Mouse (Mus musculus) megakaryocyte, embryonic 14.5 days (primary cell): ENCODE data around the gene Eno1. TPM values are rescaled to one million over a fixed set of nuclear protein-coding genes. Genes with fewer than 3 reads are reported as not detected.

ENCODE experiments used
- H3K27me3 ChIP-seq: replicated peaks from 2 replicates; pipeline ENCODE3; 2012; ENCODE audit warnings: inconsistent platforms
- H3K36me3 ChIP-seq: replicated peaks from 2 replicates; pipeline ENCODE3; 2012; ENCODE audit warnings: low read length, inconsistent platforms, mixed read lengths
- H3K4me1 ChIP-seq: 2 replicates; pipeline ENCODE4 v1.6.1; 2012; ENCODE audit warnings: inconsistent platforms
- H3K4me3 ChIP-seq: replicated peaks from 2 replicates; pipeline ENCODE3; 2012; ENCODE audit warnings: moderate library complexity, mild to moderate bottlenecking, inconsistent platforms
- H3K9me3 ChIP-seq: 2 replicates; pipeline ENCODE4 v1.6.1; 2012; ENCODE audit warnings: inconsistent platforms
- FLI1 ChIP-seq: IDR thresholded peaks from 2 replicates; pipeline ENCODE4 v1.6.1; 2012; ENCODE audit warnings: low read length, inconsistent platforms, mixed read lengths
- GATA1 ChIP-seq: IDR thresholded peaks from 3 replicates; pipeline ENCODE4 v1.6.1; 2012; ENCODE audit warnings: mixed read lengths, low read length, inconsistent platforms, borderline replicate concordance
- polyA plus RNA-seq: library from polyadenylated mRNA; stranded (reverse); fragments of >175 nt; gene quantifications from 2 replicates; pipeline ENCODE4 v1.2.3, GENCODE M21; 2012; ENCODE audit warnings: low replicate concordance; ENCODE audit not compliant: insufficient read depth

Eno1 gene
- polyA plus RNA-seq, 1 experiment = 2,192 TPM

- no peak overlapping the region for H3K4me3 ChIP-seq
- H3K27me3 ChIP-seq = no peaks in the 10 kb centered on the region
- no peaks in the 10 kb centered on the region for H3K9me3 ChIP-seq
- TF ChIP-seq FLI1 (no peak), GATA1 (no peak)
- peaks cover 97% of the 10 kb centered on the region for H3K36me3 ChIP-seq
- H3K4me1 ChIP-seq = peaks cover 77% of the 10 kb centered on the region
Observed at GRCm38 (mm10) chr4:150245876-150246275, 9.4 kb downstream of the Eno1 start.

- H3K36me3 ChIP-seq = peaks cover 94% of the 10 kb centered on the region
- H3K27me3 ChIP-seq = no peaks in the 10 kb centered on the region
- H3K4me1 ChIP-seq = peaks cover 56% of the 10 kb centered on the region
- no peak overlapping the region for H3K4me3 ChIP-seq
- no peaks in the 10 kb centered on the region for H3K9me3 ChIP-seq
- TF ChIP-seq GATA1 (no peak), FLI1 (no peak)
Observed at GRCm38 (mm10) chr4:150248009-150248408, 11.5 kb downstream of the Eno1 start.

DNA sequence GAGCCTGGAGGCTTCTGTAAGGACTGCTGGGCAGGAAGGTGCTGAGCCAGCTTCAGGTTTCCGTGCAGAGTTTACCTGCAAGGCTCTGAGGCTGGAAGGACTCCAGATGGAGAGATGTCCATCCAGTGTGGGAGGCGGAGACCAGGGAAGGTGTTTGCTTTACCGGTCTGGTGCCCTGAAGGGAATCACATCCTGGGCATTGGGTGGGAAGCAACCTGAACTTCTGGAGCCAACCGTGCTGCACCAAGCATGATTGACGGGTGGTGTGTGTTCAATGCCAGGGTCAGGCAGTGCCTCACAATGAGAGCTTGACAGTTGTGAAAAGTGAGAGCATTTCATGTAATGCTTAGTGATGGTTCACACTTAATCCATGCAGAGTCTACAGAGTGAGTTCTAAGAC, 12.4 kb downstream of the Eno1 start:
- peaks cover 47% of the 10 kb centered on the region for H3K4me1 ChIP-seq
- H3K27me3 ChIP-seq = no peaks in the 10 kb centered on the region
- no peak overlapping the region for H3K4me3 ChIP-seq
- H3K36me3 ChIP-seq = peaks cover 88% of the 10 kb centered on the region
- TF ChIP-seq FLI1 = no peak
- TF ChIP-seq GATA1 = no peak
- H3K9me3 ChIP-seq = no peaks in the 10 kb centered on the region

GRCm38 (mm10) chr4:150249731-150250270, 13.3 kb downstream of the Eno1 start:
- Histone ChIP-seq H3K9me3 (no peaks in the 10 kb centered on the region), H3K27me3 (no peaks in the 10 kb centered on the region), H3K4me3 (no peak overlapping the region), H3K36me3 (peaks cover 85% of the 10 kb centered on the region), H3K4me1 (peaks cover 41% of the 10 kb centered on the region)
- TF ChIP-seq GATA1 (no peak), FLI1 (no peak)

- no peak overlapping the region for H3K4me3 ChIP-seq
- H3K27me3 ChIP-seq = no peaks in the 10 kb centered on the region
- H3K4me1 ChIP-seq = peaks cover 37% of the 10 kb centered on the region
- TF ChIP-seq FLI1 (no peak), GATA1 (no peak)
- H3K9me3 ChIP-seq = no peaks in the 10 kb centered on the region; the same call in 1 of the 2 replicates
- H3K36me3 ChIP-seq = peaks cover 84% of the 10 kb centered on the region
Observed at GRCm38 (mm10) chr4:150250549-150251422, 14.3 kb downstream of the Eno1 start.

DNA sequence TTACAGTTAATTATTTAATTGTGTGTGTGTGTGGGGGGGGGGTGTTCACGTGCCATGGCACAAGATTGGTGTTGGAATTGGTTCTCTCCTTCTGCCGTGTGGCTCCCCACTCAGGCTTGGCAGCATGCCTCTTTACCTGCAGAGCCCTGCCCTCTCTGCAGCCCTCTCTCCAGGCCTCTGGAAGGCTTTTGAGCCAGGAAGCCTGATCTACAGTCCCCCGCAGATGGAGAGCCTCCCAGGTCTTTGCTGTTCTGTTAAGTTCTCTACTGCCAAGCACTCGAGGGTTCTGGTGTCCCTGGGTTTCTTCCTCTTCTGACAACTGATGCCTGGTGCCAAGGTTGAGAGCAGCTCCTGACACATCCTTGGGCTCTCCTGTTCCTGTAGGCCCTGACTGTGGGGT, 17.9 kb downstream of the Eno1 start:
- no peak overlapping the region for H3K4me3 ChIP-seq
- H3K27me3 ChIP-seq = peaks cover 3% of the 10 kb centered on the region
- peaks cover 4% of the 10 kb centered on the region; the same call in 1 of the 2 replicates for H3K9me3 ChIP-seq
- H3K36me3 ChIP-seq = peaks cover 62% of the 10 kb centered on the region
- peaks cover 41% of the 10 kb centered on the region for H3K4me1 ChIP-seq
- TF ChIP-seq GATA1 = no peak

DNA sequence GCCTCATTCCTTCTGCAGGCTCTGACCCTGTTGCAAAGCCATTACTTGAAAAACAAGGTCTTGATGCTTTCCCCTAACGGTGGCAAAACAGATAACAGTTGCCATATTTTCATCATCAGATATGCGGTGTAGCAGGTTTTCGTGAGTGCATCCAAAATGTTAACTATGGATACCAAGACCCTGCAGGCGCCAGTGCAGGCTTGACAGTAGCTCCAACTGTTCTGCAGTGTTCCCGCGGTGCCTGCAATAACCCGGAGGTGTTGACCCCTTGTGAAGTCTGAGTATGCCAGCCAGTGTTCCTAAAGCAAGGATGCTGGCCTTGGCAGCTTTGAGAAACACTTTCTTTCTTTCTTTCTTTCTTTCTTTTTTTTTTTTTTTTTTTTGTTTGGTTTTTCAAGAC, 18.7 kb downstream of the Eno1 start:
- peaks cover 3% of the 10 kb centered on the region for H3K27me3 ChIP-seq
- peaks cover 39% of the 10 kb centered on the region for H3K4me1 ChIP-seq
- TF ChIP-seq GATA1 (no peak), FLI1 (no peak)
- peaks cover 4% of the 10 kb centered on the region; the same call in 1 of the 2 replicates for H3K9me3 ChIP-seq
- H3K36me3 ChIP-seq = peaks cover 54% of the 10 kb centered on the region
- H3K4me3 ChIP-seq = no peak overlapping the region

GRCm38 (mm10) chr4:150257252-150258204, 21.0 kb downstream of the Eno1 start:
- Histone ChIP-seq H3K36me3 (peaks cover 33% of the 10 kb centered on the region), H3K27me3 (peaks cover 8% of the 10 kb centered on the region), H3K4me3 (no peak overlapping the region), H3K4me1 (peaks cover 39% of the 10 kb centered on the region), H3K9me3 (peaks cover 4% of the 10 kb centered on the region; the same call in 1 of the 2 replicates)
- TF ChIP-seq FLI1 (no peak), GATA1 (no peak)

- H3K27me3 ChIP-seq = peaks cover 13% of the 10 kb centered on the region
- peaks cover 10% of the 10 kb centered on the region for H3K9me3 ChIP-seq
- TF ChIP-seq GATA1 (no peak), FLI1 (no peak)
- H3K4me1 ChIP-seq = peaks cover 39% of the 10 kb centered on the region
- peaks cover 31% of the 10 kb centered on the region for H3K36me3 ChIP-seq
- H3K4me3 ChIP-seq = no peak overlapping the region
Observed at GRCm38 (mm10) chr4:150258388-150258787, 21.9 kb downstream of the Eno1 start.
